Mouse (Mus musculus): Measurements from ENCODE around the gene Gm21904. TPM values are rescaled to one million over a fixed set of nuclear protein-coding genes. Genes with fewer than 3 reads are reported as not detected.

Gene Gm21904
- not detected for total RNA-seq (2023)

GRCm38 (mm10) chrY:17846166-17846565, at the start of gene Gm21904:
Gene Gm21904, minus strand, starts transcription at chrY:17846266.

GRCm38 (mm10) chrY:17874441-17874840, 28.4 kb upstream of the Gm21904 start, which contains the start of the genes Gm20772 and Gm20831:
Gene Gm20772, plus strand, starts transcription at chrY:17874741.
Gene Gm20831, plus strand, starts transcription at chrY:17874741.

Other genes with a start within 250 kb of the Gm21904 start
- gene Gm20772, start 28.5 kb upstream of the Gm21904 start, total RNA-seq (2023): not detected
- gene Gm20831, start 28.5 kb upstream of the Gm21904 start, total RNA-seq (2023): not detected
- not detected for gene Srsy, start 91.1 kb upstream of the Gm21904 start, total RNA-seq (2023)
- gene Gm21764, start 215.5 kb upstream of the Gm21904 start, total RNA-seq (2023): not detected
- gene Ssty1, start 242.8 kb upstream of the Gm21904 start, total RNA-seq (2023): not detected